Mouse (Mus musculus) embryonic facial prominence, embryonic 11.5 days (tissue): ENCODE measurements around the gene Dtnbp1. TPM values are rescaled to one million over a fixed set of nuclear protein-coding genes. Genes with fewer than 3 reads are reported as not detected.

Source experiments
- ATAC-seq: fragments of 200-750 bp; cut with Nextera tagmentation; replicated peaks from 2 replicates; pipeline ENCODE4 v1.8.0; 2017; ENCODE audit warnings: low read depth; ENCODE audit not compliant: insufficient number of reproducible peaks, low FRiP score, low TSS enrichment
- DNase-seq: peaks from one replicate; pipeline ENCODE4 v3.0.0-alpha.2; 2015; ENCODE audit warnings: low spot score
- H3K27ac ChIP-seq: fragments of 300-500 bp; sonication (generic); replicated peaks from 2 replicates; pipeline ENCODE4 v1.5.1; 2014; ENCODE audit warnings: mild to moderate bottlenecking, low read depth, low read length, control low read depth
- H3K27me3 ChIP-seq: fragments of 300-500 bp; sonication (generic); 2 replicates; pipeline ENCODE4 v1.6.1; 2014; ENCODE audit warnings: mild to moderate bottlenecking, low read length, moderate library complexity, mixed read lengths; ENCODE audit not compliant: control insufficient read depth, insufficient read depth
- H3K36me3 ChIP-seq: fragments of 300-500 bp; sonication (generic); replicated peaks from 2 replicates; pipeline ENCODE4 v1.6.1; 2014; ENCODE audit warnings: low read depth, mild to moderate bottlenecking, low read length, moderate library complexity, mixed read lengths; ENCODE audit not compliant: control insufficient read depth, insufficient read depth
- H3K4me1 ChIP-seq: fragments of 300-500 bp; sonication (generic); 2 replicates; pipeline ENCODE4 v1.6.1; 2014; ENCODE audit warnings: low read length, mixed read lengths; ENCODE audit not compliant: control insufficient read depth, insufficient read depth
- H3K4me2 ChIP-seq: fragments of 300-500 bp; sonication (generic); 2 replicates; pipeline ENCODE4 v1.6.1; 2014; ENCODE audit warnings: low read depth, mild to moderate bottlenecking, control low read depth, low read length, moderate library complexity
- H3K4me3 ChIP-seq: fragments of 300-500 bp; sonication (generic); 2 replicates; pipeline ENCODE4 v1.5.1; 2014; ENCODE audit warnings: low read depth, low read length, control low read depth
- H3K9ac ChIP-seq: fragments of 300-500 bp; sonication (generic); replicated peaks from 2 replicates; pipeline ENCODE4 v1.6.1; 2014; ENCODE audit warnings: mild to moderate bottlenecking, control low read depth, low read length
- H3K9me3 ChIP-seq: fragments of 300-500 bp; sonication (generic); replicated peaks from 2 replicates; pipeline ENCODE4 v1.6.1; 2016; ENCODE audit warnings: mild to moderate bottlenecking, low read length, inconsistent platforms, mixed read lengths; ENCODE audit not compliant: control insufficient read depth
- WGBS: fragments of 180-500 bp; shearing (Covaris S2); extraction: QIAGEN DNeasy Blood & Tissue Kit; methylation state at CpG from one replicate; pipeline ENCODE4 v1.1.7; 2014; 5-methylcytosine and 5-hydroxymethylcytosine counted together
- polyA plus RNA-seq: library from polyadenylated mRNA; unstranded; fragments of >200 nt; fragmentation: Nextera tagmentation; extraction: Ambion mirVana; gene quantifications from 2 replicates; pipeline ENCODE4 v1.2.1, GENCODE M21; 2014

Dtnbp1 gene
- polyA plus RNA-seq, 1 experiment from 2014 or later, result 76.0 TPM

DNA sequence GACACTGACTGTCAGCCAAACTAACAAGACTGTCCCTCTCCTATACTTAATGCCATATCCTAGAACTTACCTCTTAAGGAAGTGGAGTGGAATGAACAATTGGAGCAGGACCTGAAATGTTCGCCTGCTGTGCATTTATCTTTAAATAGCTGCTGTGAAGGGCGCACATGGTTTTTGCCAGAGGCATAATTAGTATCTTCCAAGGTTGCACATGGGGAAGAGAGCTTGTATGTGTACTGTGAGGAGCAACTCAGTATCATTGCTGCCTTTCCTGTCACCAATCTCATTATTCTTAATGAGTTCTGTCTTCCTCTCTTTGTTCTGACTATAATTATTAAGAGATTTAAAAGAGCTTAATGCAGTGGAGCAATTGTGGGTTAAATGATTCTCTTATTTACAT lies 125.1 kb downstream of the Dtnbp1 start:
- Histone ChIP-seq H3K9ac (no peak overlapping the region), H3K4me2 (no peak overlapping the region), H3K27ac (no peak overlapping the region), H3K36me3 (peaks cover 3% of the 10 kb centered on the region), H3K4me1 (no peaks in the 10 kb centered on the region; the same call in 1 of the 2 replicates), H3K4me3 (no peak overlapping the region), H3K27me3 (no peaks in the 10 kb centered on the region), H3K9me3 (no peaks in the 10 kb centered on the region)
- no peak for DNase-seq
- ATAC-seq, result no peak
- WGBS, result 80% methylated on average over 2 of the region's 2 CpGs

Other genes with a start within 250 kb of the Dtnbp1 start
- gene Gm9817, start 76.5 kb upstream of the Dtnbp1 start, polyA plus RNA-seq, result not detected in 2 replicates